Mouse (Mus musculus) G1E (cell line): ENCODE data around the gene Olfr134. TPM values are rescaled to one million over a fixed set of nuclear protein-coding genes. Genes with fewer than 3 reads are reported as not detected.
"Not testable (repeated sequence)": the region's sequence is repeated elsewhere in the genome, so short reads cannot be mapped to it uniquely, and the experiment has no call there.

Source experiments
- ATAC-seq: 2 replicates; pipeline ENCODE4 v1.8.0; 2016; ENCODE audit warnings: mild to moderate bottlenecking; ENCODE audit not compliant: insufficient number of reproducible peaks, poor library complexity, low FRiP score, severe bottlenecking; ENCODE audit errors: extremely low read depth
- DNase-seq: peaks from one replicate; pipeline ENCODE4 v3.0.0; 2012; ENCODE audit warnings: low spot score
- H3K27me3 ChIP-seq: 2 replicates; pipeline ENCODE4 v1.6.1; 2012; ENCODE audit warnings: mild to moderate bottlenecking, low read length, inconsistent platforms; ENCODE audit not compliant: insufficient read depth
- H3K36me3 ChIP-seq: replicated peaks from 2 replicates; pipeline ENCODE3; 2012; ENCODE audit warnings: mild to moderate bottlenecking, inconsistent platforms
- H3K4me1 ChIP-seq: 2 replicates; pipeline ENCODE4 v1.6.1; 2012; ENCODE audit warnings: low read depth, low read length, inconsistent platforms, mixed read lengths; ENCODE audit not compliant: insufficient read depth
- H3K4me3 ChIP-seq: 2 replicates; pipeline ENCODE4 v1.5.1; 2012; ENCODE audit warnings: low read depth, mild to moderate bottlenecking, inconsistent platforms, low read length, moderate library complexity, mixed read lengths
- H3K9me3 ChIP-seq: replicated peaks from 2 replicates; pipeline ENCODE4 v1.6.1; 2012; ENCODE audit warnings: inconsistent platforms
- CTCF ChIP-seq: IDR thresholded peaks from 2 replicates; pipeline ENCODE4 v1.5.1; 2012; ENCODE audit warnings: low read depth, low read length, inconsistent platforms, mixed read lengths
- GATA1 ChIP-seq: IDR thresholded peaks from 2 replicates; pipeline ENCODE4 v1.6.1; 2012; ENCODE audit warnings: borderline replicate concordance, low read length, inconsistent platforms, mixed read lengths
- GATA2 ChIP-seq: IDR thresholded peaks from 2 replicates; pipeline ENCODE4 v1.6.1; 2012; ENCODE audit warnings: low read depth, low read length, inconsistent platforms, borderline replicate concordance
- POLR2AphosphoS5 ChIP-seq: IDR thresholded peaks from 2 replicates; pipeline ENCODE4 v1.6.1; 2012; ENCODE audit warnings: low read depth, low read length, inconsistent platforms; ENCODE audit not compliant: insufficient replicate concordance
- TAL1 ChIP-seq: conservative IDR thresholded peaks from 2 replicates; pipeline ENCODE4 v1.6.1; 2012; ENCODE audit warnings: low read depth, low read length, inconsistent platforms, mixed read lengths
- polyA plus RNA-seq: library from polyadenylated mRNA; stranded (reverse); fragments of >175 nt; gene quantifications from 2 replicates; pipeline ENCODE4 v1.2.3, GENCODE M21; 2012
- total RNA-seq, 2 experiments: library from RNA; stranded (forward) in 1 of 2; stranded (reverse) in 1 of 2; fragments of 200-1000 nt in 1 of 2; fragments of >200 nt in 1 of 2; fragmentation: Nextera tagmentation in 1 of 2; gene quantifications; 2 replicates each; pipeline ENCODE4 v1.2.3; 2014 to 2017

The Olfr134 gene
- not detected in 2 replicates for total RNA-seq (2014; fragmentation: Nextera tagmentation)
- 0.06 TPM in 1 of 2 replicates, not detected in the other for total RNA-seq (2017)
- not detected in 2 replicates for polyA plus RNA-seq

- Histone ChIP-seq H3K9me3 (no peaks in the 10 kb centered on the region), H3K27me3 (no peaks in the 10 kb centered on the region), H3K36me3 (no peaks in the 10 kb centered on the region), H3K4me3 (no peak within 1 kb of the TSS), H3K4me1 (no peaks in the 10 kb centered on the region)
- ATAC-seq (no peak), DNase-seq (no peak)
- TF ChIP-seq CTCF (no peak), TAL1 (no peak), GATA2 (no peak), POLR2AphosphoS5 (no peak)
Observed at GRCm38 (mm10) chr17:38171088-38171487, at the start of gene Olfr134. TSS of gene Olfr134 (plus strand) at chr17:38171388.

- not testable (repeated sequence) for ATAC-seq, H3K4me1 ChIP-seq, H3K36me3 ChIP-seq, H3K9me3 ChIP-seq, H3K27me3 ChIP-seq, H3K4me3 ChIP-seq, DNase-seq
Observed at GRCm38 (mm10) chr17:38124199-38124598, 47.0 kb upstream of the Olfr134 start.

- H3K27me3 ChIP-seq, H3K36me3 ChIP-seq, ATAC-seq, H3K4me1 ChIP-seq, H3K9me3 ChIP-seq, DNase-seq, H3K4me3 ChIP-seq: not testable (repeated sequence)
Observed at GRCm38 (mm10) chr17:38125371-38125770, 45.8 kb upstream of the Olfr134 start.

GRCm38 (mm10) chr17:38134426-38134825 is 36.8 kb upstream of the Olfr134 start, which contains the start of gene Olfr132:
TSS of gene Olfr132 (minus strand) at chr17:38134526.
- H3K9me3 ChIP-seq: no peaks in the 10 kb centered on the region
- no peaks in the 10 kb centered on the region for H3K36me3 ChIP-seq
- no peak within 1 kb of the TSS for H3K4me3 ChIP-seq
- TF ChIP-seq POLR2AphosphoS5 (no peak), CTCF (no peak), TAL1 (no peak), GATA1 (no peak), GATA2 (no peak)
- no peak for DNase-seq
- H3K4me1 ChIP-seq: no peaks in the 10 kb centered on the region
- ATAC-seq: no peak
- H3K27me3 ChIP-seq: no peaks in the 10 kb centered on the region

- Histone ChIP-seq H3K36me3 (no peaks in the 10 kb centered on the region), H3K4me1 (no peaks in the 10 kb centered on the region), H3K9me3 (no peaks in the 10 kb centered on the region), H3K27me3 (no peaks in the 10 kb centered on the region), H3K4me3 (no peak within 1 kb of the TSS)
- ATAC-seq: no peak
- no peak for DNase-seq
- TF ChIP-seq TAL1: no peak
- TF ChIP-seq CTCF: no peak
- TF ChIP-seq GATA2: no peak
- TF ChIP-seq POLR2AphosphoS5: no peak
- no peak for TF ChIP-seq GATA1
Observed at GRCm38 (mm10) chr17:38144981-38145380, 26.2 kb upstream of the Olfr134 start, which contains the start of gene Olfr133. TSS of gene Olfr133 (plus strand) at chr17:38145281.

- ATAC-seq: no peak
- Histone ChIP-seq H3K36me3 (no peaks in the 10 kb centered on the region), H3K9me3 (no peaks in the 10 kb centered on the region), H3K4me1 (no peaks in the 10 kb centered on the region), H3K4me3 (no peak within 1 kb of the TSS), H3K27me3 (no peaks in the 10 kb centered on the region)
- no peak for TF ChIP-seq GATA2
- TF ChIP-seq TAL1: no peak
- no peak for TF ChIP-seq CTCF
- no peak for TF ChIP-seq GATA1
- no peak for TF ChIP-seq POLR2AphosphoS5
- DNase-seq: no peak
Observed at GRCm38 (mm10) chr17:38204035-38204434, 32.8 kb downstream of the Olfr134 start, which contains the start of gene Olfr135. TSS of gene Olfr135 (plus strand) at chr17:38204335.

Other genes starting within 250 kb of the Olfr134 start
- not detected in 2 replicates for gene Olfr761, start 218.3 kb upstream of the Olfr134 start, total RNA-seq (2014; fragmentation: Nextera tagmentation)
- gene Olfr761, start 218.3 kb upstream of the Olfr134 start, total RNA-seq (2017): not detected in 2 replicates
- not detected in 2 replicates for gene Olfr761, start 218.3 kb upstream of the Olfr134 start, polyA plus RNA-seq
- gene Olfr129, start 111.3 kb upstream of the Olfr134 start, total RNA-seq (2014; fragmentation: Nextera tagmentation): not detected in 2 replicates
- 0.06 and 0.11 TPM in 2 replicates for gene Olfr129, start 111.3 kb upstream of the Olfr134 start, total RNA-seq (2017)
- gene Olfr129, start 111.3 kb upstream of the Olfr134 start, polyA plus RNA-seq: not detected in 2 replicates
- gene Olfr130, start 107.5 kb upstream of the Olfr134 start, total RNA-seq (2014; fragmentation: Nextera tagmentation): not detected in 2 replicates
- 0.05 TPM in 1 of 2 replicates, not detected in the other for gene Olfr130, start 107.5 kb upstream of the Olfr134 start, total RNA-seq (2017)
- gene Olfr130, start 107.5 kb upstream of the Olfr134 start, polyA plus RNA-seq: not detected in 2 replicates
- gene Olfr131, start 82.7 kb upstream of the Olfr134 start, total RNA-seq (2014; fragmentation: Nextera tagmentation): not detected in 2 replicates
- 0.11 TPM in 1 of 2 replicates, not detected in the other for gene Olfr131, start 82.7 kb upstream of the Olfr134 start, total RNA-seq (2017)
- gene Olfr131, start 82.7 kb upstream of the Olfr134 start, polyA plus RNA-seq: not detected in 2 replicates
- gene Olfr132, start 36.9 kb upstream of the Olfr134 start, total RNA-seq (2014; fragmentation: Nextera tagmentation): not detected in 2 replicates
- 0.11 TPM in 1 of 2 replicates, not detected in the other for gene Olfr132, start 36.9 kb upstream of the Olfr134 start, total RNA-seq (2017)
- gene Olfr132, start 36.9 kb upstream of the Olfr134 start, polyA plus RNA-seq: not detected in 2 replicates
- gene Olfr133, start 26.1 kb upstream of the Olfr134 start, total RNA-seq (2014; fragmentation: Nextera tagmentation): not detected in 2 replicates
- gene Olfr133, start 26.1 kb upstream of the Olfr134 start, total RNA-seq (2017): 0.06 TPM in 1 of 2 replicates, not detected in the other
- not detected in 2 replicates for gene Olfr133, start 26.1 kb upstream of the Olfr134 start, polyA plus RNA-seq
- not detected in 2 replicates for gene Olfr135, start 32.9 kb downstream of the Olfr134 start, total RNA-seq (2014; fragmentation: Nextera tagmentation)
- gene Olfr135, start 32.9 kb downstream of the Olfr134 start, total RNA-seq (2017): 0.12 and 0.16 TPM in 2 replicates
- not detected in 2 replicates for gene Olfr135, start 32.9 kb downstream of the Olfr134 start, polyA plus RNA-seq
- not detected in 2 replicates for gene Olfr138, start 89.6 kb downstream of the Olfr134 start, total RNA-seq (2014; fragmentation: Nextera tagmentation)
- not detected in 2 replicates for gene Olfr138, start 89.6 kb downstream of the Olfr134 start, total RNA-seq (2017)
- gene Olfr138, start 89.6 kb downstream of the Olfr134 start, polyA plus RNA-seq: not detected in 2 replicates
- gene Olfr137, start 136.2 kb downstream of the Olfr134 start, total RNA-seq (2014; fragmentation: Nextera tagmentation): not detected in 2 replicates
- not detected in 2 replicates for gene Olfr137, start 136.2 kb downstream of the Olfr134 start, total RNA-seq (2017)
- gene Olfr137, start 136.2 kb downstream of the Olfr134 start, polyA plus RNA-seq: not detected in 2 replicates
- not detected in 2 replicates for gene Olfr136, start 158.4 kb downstream of the Olfr134 start, total RNA-seq (2014; fragmentation: Nextera tagmentation)
- 0.11 TPM in 1 of 2 replicates, not detected in the other for gene Olfr136, start 158.4 kb downstream of the Olfr134 start, total RNA-seq (2017)
- not detected in 2 replicates for gene Olfr136, start 158.4 kb downstream of the Olfr134 start, polyA plus RNA-seq
- gene Esp36, start 248.8 kb downstream of the Olfr134 start, total RNA-seq (2014; fragmentation: Nextera tagmentation): not detected in 2 replicates
- not detected in 2 replicates for gene Esp36, start 248.8 kb downstream of the Olfr134 start, total RNA-seq (2017)
- not detected in 2 replicates for gene Esp36, start 248.8 kb downstream of the Olfr134 start, polyA plus RNA-seq